Comparison of ENCODE assay signal across 9 mouse cellular contexts in genomic region chr10:128369218-128369543, GRCm38 (mm10). TPM values are rescaled to one million over a fixed set of nuclear protein-coding genes. Genes with fewer than 3 reads are reported as not detected.
DNase-seq lines count a peak whose midpoint lies in the region; ATAC-seq lines count a peak whose summit lies in the region.
"Had no signal": no experiment of that assay in that cellular context is flagged by ENCODE, and none has a peak within 500 bp of the region (broad histone marks: within the 10 kb centered on the region; RNA-seq: fewer than 3 reads in every experiment).

No protein-coding gene starts in this region.

- peaks cover 5% of the 10 kb centered on the region; the same call in 1 of the 2 replicates for H3K36me3 ChIP-seq in kidney, embryonic 16.5 days (ENCODE audit: insufficient read depth, low read length)
- H3K36me3 ChIP-seq in hindbrain, embryonic 14.5 days (replicated peaks; ENCODE audit: control insufficient read depth, insufficient read depth), result peaks cover 17% of the 10 kb centered on the region
- peaks cover 5% of the 10 kb centered on the region; the same call in 1 of the 2 replicates for H3K36me3 ChIP-seq in midbrain, embryonic 14.5 days (ENCODE audit: control insufficient read depth, insufficient read depth, low read length)

- H3K4me1 ChIP-seq in kidney, embryonic 16.5 days (ENCODE audit: insufficient read depth, low read length), result peaks cover 8% of the 10 kb centered on the region
- H3K4me1 ChIP-seq in brown adipose tissue, adult 24 weeks (ENCODE audit: control insufficient read depth, insufficient read depth, insufficient read length, low read length), result no peaks in the 10 kb centered on the region
- H3K4me1 ChIP-seq in hindbrain, embryonic 14.5 days (replicated peaks; ENCODE audit: control insufficient read depth, insufficient read depth, low read length), result peaks cover 15% of the 10 kb centered on the region
- H3K4me1 ChIP-seq in midbrain, embryonic 14.5 days (ENCODE audit: control insufficient read depth, insufficient read depth, low read length), result peaks cover 17% of the 10 kb centered on the region

- 0 out of 2 replicates have a peak, but pooled peaks cover 2% of the 10 kb centered on the region for H3K9me3 ChIP-seq in kidney, embryonic 16.5 days (ENCODE audit: low read length)
- H3K9me3 ChIP-seq in hindbrain, embryonic 14.5 days (ENCODE audit: control insufficient read depth, low read length), result no peaks in the 10 kb centered on the region
- H3K9me3 ChIP-seq in midbrain, embryonic 14.5 days (ENCODE audit: control insufficient read depth, low read length), result no peaks in the 10 kb centered on the region

- WGBS in kidney, embryonic 16.5 days, result 5% methylated on average over 9 of the region's 9 CpGs
- 2% methylated on average over 9 of the region's 9 CpGs for WGBS in hindbrain, embryonic 14.5 days
- 6% methylated on average over 9 of the region's 9 CpGs for WGBS in midbrain, embryonic 14.5 days

- no peak for DNase-seq in kidney, adult 9 months
- DNase-seq in hindbrain, embryonic 14.5 days (ENCODE audit: low spot score), result no peak
- no peak for DNase-seq in midbrain, embryonic 14.5 days
- no peak for DNase-seq in layer of hippocampus, postnatal 25 days (ENCODE audit: extremely low spot score in 1 of 2, low spot score in 1 of 2)
- DNase-seq in urinary bladder, adult 2 months (ENCODE audit: low spot score), result no peak
- no peak for DNase-seq in kidney, postnatal 36 days

- no peaks in the 10 kb centered on the region for H3K27me3 ChIP-seq in kidney, embryonic 16.5 days (ENCODE audit: insufficient read depth, low read length)
- H3K27me3 ChIP-seq in hindbrain, embryonic 14.5 days (ENCODE audit: control insufficient read depth, insufficient read depth, low read length), result no peaks in the 10 kb centered on the region
- H3K27me3 ChIP-seq in midbrain, embryonic 14.5 days (ENCODE audit: control insufficient read depth, insufficient read depth, low read length), result no peaks in the 10 kb centered on the region

- peak overlapping the region; percentile 88 for H3K27ac ChIP-seq in kidney, embryonic 16.5 days (ENCODE audit: low read length)
- H3K27ac ChIP-seq in brown adipose tissue, adult 24 weeks (replicated peaks; ENCODE audit: low read depth, low read length), result peak overlapping the region; percentile 93
- peak overlapping the region; percentile 96 for H3K27ac ChIP-seq in hindbrain, embryonic 14.5 days
- H3K27ac ChIP-seq in midbrain, embryonic 14.5 days (replicated peaks; ENCODE audit: low read depth, low read length), result peak overlapping the region; percentile 98

- peak overlapping the region; percentile 64 for H3K4me3 ChIP-seq in kidney, embryonic 16.5 days (ENCODE audit: low read length)
- H3K4me3 ChIP-seq in brown adipose tissue, adult 24 weeks (ENCODE audit: insufficient read depth, low read depth, low read length), result peak overlapping the region; percentile 76
- H3K4me3 ChIP-seq in hindbrain, embryonic 14.5 days (replicated peaks; ENCODE audit: low read length), result peak overlapping the region; percentile 68
- peak overlapping the region; percentile 61 for H3K4me3 ChIP-seq in midbrain, embryonic 14.5 days (replicated peaks; ENCODE audit: low read depth, low read length)

- ATAC-seq in kidney, embryonic 16.5 days (ENCODE audit: low FRiP score, low TSS enrichment), result no peak
- no peak for ATAC-seq in hindbrain, embryonic 14.5 days (ENCODE audit: low FRiP score)
- no peak; the same call in 1 of the 2 replicates for ATAC-seq in midbrain, embryonic 14.5 days (ENCODE audit: low FRiP score, low TSS enrichment)

- H3K4me2 ChIP-seq in kidney, embryonic 16.5 days (replicated peaks; ENCODE audit: low read depth, low read length), result peak overlapping the region; percentile 68
- H3K4me2 ChIP-seq in hindbrain, embryonic 14.5 days (replicated peaks), result peak overlapping the region; percentile 61
- peak overlapping the region; percentile 91 for H3K4me2 ChIP-seq in midbrain, embryonic 14.5 days (ENCODE audit: low read length)

- H3K9ac ChIP-seq in kidney, embryonic 16.5 days (replicated peaks; ENCODE audit: low read length), result peak overlapping the region; percentile 72
- H3K9ac ChIP-seq in hindbrain, embryonic 14.5 days, result peak overlapping the region; percentile 76
- peak overlapping the region; percentile 74 for H3K9ac ChIP-seq in midbrain, embryonic 14.5 days (replicated peaks; ENCODE audit: low read length)

RNA-seq across cellular contexts. Expression of gene Coq10a, which starts 0.4 kb away (rescaled TPM):
- 4.1 and 10.9 TPM in 2 replicates for polyA plus RNA-seq in kidney, embryonic 16.5 days (2015; fragmentation: Nextera tagmentation; extraction: Ambion mirVana)
- 122 and 173 TPM in 2 replicates for polyA plus RNA-seq in brown adipose tissue, adult 24 weeks (2012; ENCODE audit: insufficient read depth, insufficient read length, missing spikeins)
- polyA plus RNA-seq in hindbrain, embryonic 14.5 days (2014; fragmentation: Nextera tagmentation; extraction: Ambion mirVana), result 50.8 and 54.2 TPM in 2 replicates
- 50.5 and 53.0 TPM in 2 replicates for polyA plus RNA-seq in midbrain, embryonic 14.5 days (2014; fragmentation: Nextera tagmentation; extraction: Ambion mirVana)
- total RNA-seq in layer of hippocampus, postnatal 25 days (2021), result 10 to 100 TPM; 52.9 to 53.5 TPM
- polyA plus RNA-seq in urinary bladder, adult 2 months (2012; rRNA removed), result 63.6 and 66.9 TPM in 2 replicates

RNA-seq across cellular contexts. Expression of gene Ankrd52, which starts 7.7 kb away (rescaled TPM):
- 11.9 and 12.8 TPM in 2 replicates for polyA plus RNA-seq in kidney, embryonic 16.5 days (2015; fragmentation: Nextera tagmentation; extraction: Ambion mirVana)
- 16.9 and 22.4 TPM in 2 replicates for polyA plus RNA-seq in brown adipose tissue, adult 24 weeks (2012; ENCODE audit: insufficient read depth, insufficient read length, missing spikeins)
- 13.0 and 15.4 TPM in 2 replicates for polyA plus RNA-seq in hindbrain, embryonic 14.5 days (2014; fragmentation: Nextera tagmentation; extraction: Ambion mirVana)
- polyA plus RNA-seq in midbrain, embryonic 14.5 days (2014; fragmentation: Nextera tagmentation; extraction: Ambion mirVana), result 13.3 and 14.1 TPM in 2 replicates
- total RNA-seq in layer of hippocampus, postnatal 25 days (2021), result 10 to 100 TPM; 54.7 to 69.5 TPM
- 19.9 and 26.5 TPM in 2 replicates for polyA plus RNA-seq in urinary bladder, adult 2 months (2012; rRNA removed)

RNA-seq across cellular contexts. Expression of gene Cs, which starts 31.6 kb away (rescaled TPM):
- 238 and 244 TPM in 2 replicates for polyA plus RNA-seq in kidney, embryonic 16.5 days (2015; fragmentation: Nextera tagmentation; extraction: Ambion mirVana)
- 1,610 and 1,861 TPM in 2 replicates for polyA plus RNA-seq in brown adipose tissue, adult 24 weeks (2012; ENCODE audit: insufficient read depth, insufficient read length, missing spikeins)
- polyA plus RNA-seq in hindbrain, embryonic 14.5 days (2014; fragmentation: Nextera tagmentation; extraction: Ambion mirVana), result 271 and 304 TPM in 2 replicates
- polyA plus RNA-seq in midbrain, embryonic 14.5 days (2014; fragmentation: Nextera tagmentation; extraction: Ambion mirVana), result 221 and 247 TPM in 2 replicates
- total RNA-seq in layer of hippocampus, postnatal 25 days (2021), result 100 to 1,000 TPM; 232 to 242 TPM
- polyA plus RNA-seq in urinary bladder, adult 2 months (2012; rRNA removed), result 138 and 150 TPM in 2 replicates

RNA-seq across cellular contexts. Expression of gene Slc39a5, which starts 31.8 kb away (rescaled TPM):
- 69.0 and 75.1 TPM in 2 replicates for polyA plus RNA-seq in kidney, embryonic 16.5 days (2015; fragmentation: Nextera tagmentation; extraction: Ambion mirVana)
- not detected in 2 replicates for polyA plus RNA-seq in brown adipose tissue, adult 24 weeks (2012; ENCODE audit: insufficient read depth, insufficient read length, missing spikeins)
- 0.22 TPM in 1 of 2 replicates, not detected in the other for polyA plus RNA-seq in hindbrain, embryonic 14.5 days (2014; fragmentation: Nextera tagmentation; extraction: Ambion mirVana)
- polyA plus RNA-seq in midbrain, embryonic 14.5 days (2014; fragmentation: Nextera tagmentation; extraction: Ambion mirVana), result not detected in 2 replicates
- not detected for total RNA-seq in layer of hippocampus, postnatal 25 days (2021)
- polyA plus RNA-seq in urinary bladder, adult 2 months (2012; rRNA removed), result not detected in 2 replicates
- total RNA-seq: gastrocnemius, adult 8-10 months had no signal

RNA-seq across cellular contexts. Expression of gene Nabp2, which starts 42.1 kb away (rescaled TPM):
- 81.7 and 94.8 TPM in 2 replicates for polyA plus RNA-seq in kidney, embryonic 16.5 days (2015; fragmentation: Nextera tagmentation; extraction: Ambion mirVana)
- polyA plus RNA-seq in brown adipose tissue, adult 24 weeks (2012; ENCODE audit: insufficient read depth, insufficient read length, missing spikeins), result 67.1 and 87.6 TPM in 2 replicates
- polyA plus RNA-seq in hindbrain, embryonic 14.5 days (2014; fragmentation: Nextera tagmentation; extraction: Ambion mirVana), result 134 and 140 TPM in 2 replicates
- 142 and 144 TPM in 2 replicates for polyA plus RNA-seq in midbrain, embryonic 14.5 days (2014; fragmentation: Nextera tagmentation; extraction: Ambion mirVana)
- 100 to 1,000 TPM in 1 of 2 experiments, 10 to 100 TPM in 1; 96.7 to 101 TPM for total RNA-seq in layer of hippocampus, postnatal 25 days (2021)
- polyA plus RNA-seq in urinary bladder, adult 2 months (2012; rRNA removed), result 47.2 and 50.1 TPM in 2 replicates
